Mouse (Mus musculus): ENCODE data around the gene Cog5.
A peak's percentile ranks its signal among the peaks of the same experiment; 100 is the strongest.

Gene Cog5

GRCm38 (mm10) chr12:31712233-31712632, 57.6 kb downstream of the Cog5 start:
- DNase-seq = no peak

- no peak for DNase-seq
Measured at GRCm38 (mm10) chr12:31712727-31713126, 58.1 kb downstream of the Cog5 start.

- DNase-seq = no peak
Measured at GRCm38 (mm10) chr12:31713600-31713999, 58.9 kb downstream of the Cog5 start, which contains the start of gene Gpr22. Gpr22 (minus strand) TSS chr12:31713947.

- DNase-seq = no peak
Measured at GRCm38 (mm10) chr12:31714070-31714469, 59.4 kb downstream of the Cog5 start.

GRCm38 (mm10) chr12:31719586-31720275, 65.1 kb downstream of the Cog5 start:
- DNase-seq = peak; percentile 24

- no peak for DNase-seq
Measured at GRCm38 (mm10) chr12:31724576-31724975, 69.9 kb downstream of the Cog5 start.

- DNase-seq = no peak
Measured at GRCm38 (mm10) chr12:31725511-31726275, 71.0 kb downstream of the Cog5 start.

GRCm38 (mm10) chr12:31726707-31727106, 72.0 kb downstream of the Cog5 start:
- no peak for DNase-seq

GRCm38 (mm10) chr12:31730126-31730525, 75.5 kb downstream of the Cog5 start:
- DNase-seq = no peak

GRCm38 (mm10) chr12:31734616-31735015, 79.9 kb downstream of the Cog5 start:
- DNase-seq = no peak

- DNase-seq = no peak
Measured at GRCm38 (mm10) chr12:31747301-31747700, 92.6 kb downstream of the Cog5 start.

- DNase-seq = no peak
Measured at GRCm38 (mm10) chr12:31749846-31750245, 95.2 kb downstream of the Cog5 start.

GRCm38 (mm10) chr12:31754465-31754864, 99.8 kb downstream of the Cog5 start:
- no peak for DNase-seq

- DNase-seq = no peak
Measured at GRCm38 (mm10) chr12:31755885-31756755, 101.5 kb downstream of the Cog5 start.

- no peak for DNase-seq
Measured at GRCm38 (mm10) chr12:31773612-31774011, 118.9 kb downstream of the Cog5 start.

- no peak for DNase-seq
Measured at GRCm38 (mm10) chr12:31784291-31784690, 129.6 kb downstream of the Cog5 start.

- no peak for DNase-seq
Measured at GRCm38 (mm10) chr12:31788530-31788929, 133.9 kb downstream of the Cog5 start.

GRCm38 (mm10) chr12:31806410-31807154, 151.9 kb downstream of the Cog5 start:
- DNase-seq = no peak

GRCm38 (mm10) chr12:31818051-31818461, 163.4 kb downstream of the Cog5 start:
- no peak for DNase-seq

- no peak for DNase-seq
Measured at GRCm38 (mm10) chr12:31819096-31819495, 164.4 kb downstream of the Cog5 start.

GRCm38 (mm10) chr12:31819520-31819919, 164.9 kb downstream of the Cog5 start:
- no peak for DNase-seq

GRCm38 (mm10) chr12:31823671-31824070, 169.0 kb downstream of the Cog5 start:
- DNase-seq = no peak

GRCm38 (mm10) chr12:31824831-31825230, 170.2 kb downstream of the Cog5 start:
- no peak for DNase-seq

All from lung, postnatal 14 days (tissue).